Mouse (Mus musculus) layer of hippocampus, postnatal 25 days (tissue): ENCODE results near the gene Rhbdf1. TPM values are rescaled to one million over a fixed set of nuclear protein-coding genes. Genes with fewer than 3 reads are reported as not detected.
A peak's percentile ranks its signal among the peaks of the same experiment; 100 is the strongest.
"Not testable (repeated sequence)": the region's sequence is repeated elsewhere in the genome, so short reads cannot be mapped to it uniquely, and the experiment has no call there.

Experiments used
- DNase-seq, 2 experiments: peaks; one replicate each; pipeline ENCODE4 v3.0.0; 2022; ENCODE audit warnings: mixed read lengths in 2 of 2, low spot score in 1 of 2; ENCODE audit errors: extremely low spot score in 1 of 2
- total RNA-seq, 2 experiments: library from RNA; stranded (reverse); gene quantifications; 2 replicates each; pipeline ENCODE4 v1.2.3; 2021

The Rhbdf1 gene
- total RNA-seq, 2 experiments from 2014 or later: 14.0 to 18.3 TPM

GRCm38 (mm10) chr11:32222570-32223194 is 582 bp upstream of the Rhbdf1 start:
- no peak for DNase-seq

DNA sequence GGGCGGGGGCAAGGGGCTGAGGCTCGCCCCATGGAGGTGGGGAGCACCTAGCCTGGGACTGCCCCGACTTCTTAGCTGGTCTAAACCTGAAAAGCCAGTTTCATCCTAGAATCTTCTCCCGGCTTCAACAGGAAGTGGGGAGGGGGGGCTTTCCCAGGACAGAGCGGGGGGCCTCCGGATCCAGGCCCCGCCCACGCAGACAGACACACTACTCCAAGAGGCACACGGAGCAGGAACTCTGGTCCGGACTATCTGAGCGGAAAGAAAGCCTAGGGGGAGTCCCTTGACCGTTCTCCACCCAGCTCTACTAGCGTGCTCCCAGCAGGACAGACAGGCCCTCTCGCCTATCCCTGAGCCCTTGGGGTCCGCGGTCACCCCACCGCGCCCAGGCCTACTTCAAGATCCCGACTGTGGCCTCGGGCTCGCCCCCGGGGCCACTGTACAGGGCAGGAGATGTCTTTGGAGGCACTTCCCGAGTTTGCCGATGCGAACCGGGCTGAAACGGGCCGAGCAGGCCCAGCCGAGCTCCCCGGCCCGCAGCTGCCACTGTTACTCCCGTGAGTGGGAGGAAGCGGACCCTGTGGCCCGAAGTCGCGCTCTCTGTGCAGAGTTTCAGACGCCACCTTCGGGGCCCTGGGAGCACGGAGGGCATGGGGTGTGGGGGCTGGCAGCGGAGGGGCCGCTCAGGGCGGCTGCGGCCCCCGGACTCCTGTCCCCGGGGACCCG is 712 bp downstream of the Rhbdf1 start:
- DNase-seq: no peak

DNA sequence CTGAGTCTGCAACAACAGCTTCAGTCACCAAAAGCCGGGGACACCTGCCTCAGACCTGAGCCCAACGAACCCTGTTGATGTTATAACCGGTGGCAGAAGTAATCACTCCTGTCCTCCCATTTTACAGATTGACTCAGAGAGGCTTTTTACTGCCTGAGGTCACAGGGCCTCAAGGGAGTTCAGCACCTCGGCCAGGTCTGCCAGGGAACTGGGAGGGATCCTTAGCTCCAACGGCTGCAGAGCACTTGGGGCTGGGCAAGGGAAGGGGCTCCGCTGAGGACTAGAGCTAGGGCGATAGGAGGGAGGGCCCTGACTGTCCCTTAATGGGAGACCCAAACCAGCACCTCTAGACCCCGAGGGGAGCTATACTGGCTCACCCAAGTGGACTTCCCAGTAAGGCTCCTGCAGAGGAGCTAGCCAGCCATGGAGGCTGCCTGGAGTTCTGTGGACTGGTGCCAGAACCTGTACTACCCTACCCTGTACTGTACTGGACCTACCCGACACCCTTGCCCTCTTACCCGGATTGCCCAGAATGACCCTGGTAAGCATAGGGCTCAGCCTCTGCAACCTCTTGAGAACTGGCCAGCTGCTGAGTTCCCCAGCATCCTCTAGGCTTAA is 1.4 kb downstream of the Rhbdf1 start:
- DNase-seq: no peak

DNA sequence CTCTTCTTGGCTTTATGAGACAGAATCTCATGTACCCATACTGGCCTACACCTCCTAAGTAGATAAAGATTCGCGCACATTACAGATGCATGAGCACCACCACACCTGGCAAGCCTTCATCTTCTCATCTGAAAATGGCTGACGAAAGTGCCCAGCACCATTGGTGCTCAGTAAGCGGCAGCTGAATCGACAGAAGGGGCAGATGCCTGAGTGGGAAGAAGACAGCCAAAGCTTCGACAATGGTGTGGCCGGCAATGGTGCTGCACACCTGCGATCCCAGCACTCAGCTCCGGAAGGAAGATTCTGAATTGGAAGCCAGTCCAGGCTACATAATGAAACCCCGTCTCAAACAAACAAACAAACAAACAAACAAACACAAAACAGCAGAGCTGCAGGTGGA is 2.8 kb downstream of the Rhbdf1 start:
- DNase-seq: peak in 1 of 2 experiments; percentile 37

DNA sequence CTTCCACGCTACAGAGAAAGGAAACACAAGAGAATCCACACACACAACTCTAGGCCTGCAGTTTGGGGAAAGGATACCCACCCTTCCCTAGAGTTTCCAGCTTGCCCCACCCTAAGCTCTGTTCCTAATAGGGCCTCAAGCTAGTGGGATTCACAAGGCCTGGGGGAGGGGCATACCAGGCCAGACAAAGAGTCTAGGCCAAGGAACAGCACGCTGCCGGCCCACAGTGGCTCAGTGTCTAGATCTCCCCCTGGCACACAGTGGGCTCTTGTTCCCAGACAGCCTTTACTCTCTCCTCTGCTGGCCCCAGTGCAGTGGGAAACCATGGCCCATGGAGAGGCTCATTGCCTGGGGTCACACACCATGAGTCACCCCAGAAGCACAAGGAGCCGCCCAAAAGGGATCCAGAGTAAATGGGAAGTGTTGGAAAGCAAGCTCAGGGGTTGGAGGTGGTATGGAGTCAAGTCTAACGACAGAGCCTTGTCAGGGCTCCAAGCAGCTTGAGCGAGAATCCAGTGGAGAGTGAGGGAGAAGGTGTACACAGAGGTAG is 3.5 kb downstream of the Rhbdf1 start:
- no peak for DNase-seq

DNA sequence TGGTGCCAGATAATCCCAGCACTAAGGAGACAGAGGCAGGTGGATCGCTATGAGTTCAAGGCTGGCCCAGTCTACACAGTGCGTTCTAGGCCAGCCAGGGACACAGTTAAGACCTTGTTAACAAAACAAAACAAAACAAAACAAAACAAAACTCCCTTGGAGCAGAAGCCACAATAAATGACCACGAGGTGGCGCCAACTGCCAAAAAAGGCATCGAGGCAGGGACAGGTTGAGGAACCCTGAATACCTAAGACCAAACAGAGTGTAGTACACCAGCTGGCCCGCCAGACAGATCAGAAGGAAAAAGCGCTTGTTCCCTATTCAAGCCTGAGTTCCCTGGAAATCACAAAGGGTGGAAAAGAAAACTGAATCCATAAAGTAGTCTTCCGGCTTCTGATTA is 5.2 kb downstream of the Rhbdf1 start:
- DNase-seq: peak in 1 of 2 experiments; percentile 85

DNA sequence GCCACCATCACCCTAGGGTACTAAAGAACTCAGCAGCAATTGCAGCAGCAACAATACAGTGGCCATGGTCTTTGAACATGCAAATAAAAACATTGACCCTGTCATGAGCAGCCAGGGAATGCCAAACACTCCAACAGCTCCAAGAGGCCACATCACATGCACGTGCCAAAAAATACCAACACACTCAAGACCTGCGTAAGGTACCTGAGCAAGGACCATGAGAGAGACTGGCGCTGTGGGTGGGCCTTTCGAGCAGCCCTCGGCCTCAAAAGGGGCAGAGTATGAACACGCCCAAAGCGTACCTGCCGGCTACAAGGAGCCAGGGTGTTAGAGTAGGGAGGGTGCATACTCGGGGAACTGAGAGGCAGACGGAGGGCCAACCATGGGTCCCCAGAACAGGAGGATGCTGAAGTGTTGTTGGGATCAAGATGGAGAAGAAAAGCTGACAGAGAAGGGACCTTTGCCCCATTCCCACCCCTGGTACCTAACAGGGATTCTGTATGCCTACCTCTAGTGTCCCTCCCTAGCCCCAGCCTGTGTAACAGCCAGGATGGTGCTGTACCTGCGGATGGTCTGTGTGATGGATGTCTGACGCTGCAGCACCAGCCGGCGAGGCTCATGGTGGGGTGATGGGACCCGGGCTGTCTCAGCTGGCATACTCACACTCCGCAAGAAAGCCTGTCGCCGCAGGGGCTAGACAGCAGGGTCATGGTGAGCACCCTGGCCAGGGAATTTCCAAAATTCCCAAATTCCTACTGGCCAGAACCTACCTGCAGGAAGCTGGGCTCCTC is 6.5 kb downstream of the Rhbdf1 start:
- DNase-seq: no peak

DNA sequence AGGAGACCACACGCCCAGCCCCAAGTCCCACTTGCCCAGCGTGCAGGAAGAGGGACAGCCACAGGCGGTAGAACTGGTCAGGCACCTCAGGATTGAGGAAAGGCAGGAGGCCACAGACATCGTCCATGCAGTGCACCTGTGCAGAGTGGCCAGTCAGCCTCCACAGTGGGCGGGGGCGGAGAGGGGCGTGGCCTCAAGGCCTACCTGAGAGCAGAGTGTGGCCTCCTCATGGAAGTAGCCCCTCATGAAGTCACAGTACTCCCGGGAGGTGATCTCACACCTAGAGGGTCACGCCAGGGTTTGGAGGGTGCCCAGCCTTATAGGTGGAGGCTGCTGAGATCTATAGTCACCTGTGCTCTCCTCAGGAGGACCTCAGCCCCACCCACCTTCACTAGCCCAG is 11.5 kb downstream of the Rhbdf1 start:
- DNase-seq: no peak

- DNase-seq: peak; percentile 78 to 90
Observed at GRCm38 (mm10) chr11:32205058-32205873, 16.8 kb downstream of the Rhbdf1 start, which contains the start of gene Snrnp25. TSS of gene Snrnp25 (plus strand) at chr11:32205415.

DNA sequence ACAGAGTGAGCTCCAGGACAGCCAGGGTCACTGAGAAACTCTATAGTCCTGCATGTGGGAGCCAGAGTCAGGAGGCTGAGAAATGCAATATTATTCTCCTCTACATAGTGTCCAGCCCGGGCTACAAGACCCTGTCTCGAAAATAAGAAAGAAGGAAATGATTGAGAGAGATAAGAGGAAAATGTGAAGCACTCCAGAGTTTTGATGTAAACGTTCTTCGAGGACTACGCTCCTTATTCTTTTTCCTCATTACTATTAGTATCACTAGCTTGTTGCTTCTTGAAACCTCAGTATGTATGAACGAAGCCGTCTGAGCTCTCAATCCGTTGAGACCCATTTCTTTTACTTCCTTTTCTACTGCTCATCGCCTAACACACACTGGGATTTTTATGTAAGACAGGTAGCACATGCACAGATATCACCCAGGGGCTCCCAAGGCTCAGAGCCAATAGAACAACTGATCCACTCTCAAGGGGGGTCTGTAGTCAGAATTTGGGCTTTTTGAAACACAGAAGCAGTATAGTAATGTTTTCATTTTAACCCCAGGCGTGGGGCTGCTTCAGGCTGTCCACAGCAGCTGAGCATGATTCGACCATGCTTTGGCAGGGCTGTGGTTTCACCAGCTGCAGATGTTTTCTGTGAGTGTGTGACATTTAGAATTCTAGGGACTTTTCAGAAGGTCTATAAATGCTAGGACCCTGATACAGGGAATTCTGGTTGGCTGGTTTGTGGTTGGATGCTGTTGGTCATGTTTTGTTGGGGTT is 20.0 kb downstream of the Rhbdf1 start:
- no peak for DNase-seq

- DNase-seq: not testable (repeated sequence)
Observed at GRCm38 (mm10) chr11:32200992-32201391, 21.1 kb downstream of the Rhbdf1 start.

DNA sequence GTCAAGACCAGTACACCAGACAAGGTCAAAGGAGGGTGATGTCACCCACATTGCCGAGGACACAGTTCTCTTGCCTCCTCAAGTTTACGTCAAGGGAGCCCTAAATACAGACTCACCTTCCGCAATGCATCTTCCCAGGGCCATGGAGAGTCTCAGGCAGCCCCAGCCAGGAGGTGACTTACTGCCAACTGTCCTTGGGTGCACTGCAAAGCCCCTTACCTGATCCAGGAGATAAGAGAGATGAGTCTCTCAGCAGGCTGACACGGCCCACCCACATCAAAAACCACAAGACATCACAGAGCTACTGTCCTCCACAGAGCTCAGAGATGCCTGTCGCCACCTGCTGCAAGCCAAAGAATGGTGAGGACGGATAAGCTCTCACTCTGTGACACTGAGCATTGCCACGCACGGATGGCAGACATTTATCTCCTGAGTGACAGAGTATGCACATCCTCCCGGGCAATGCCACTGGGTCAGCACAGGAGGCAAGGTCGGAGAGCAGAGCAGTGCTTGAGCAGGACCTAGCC is 22.0 kb downstream of the Rhbdf1 start, which contains the start of gene Il9r:
Il9r (minus strand) TSS at position 205 of the 527 bp plus-strand sequence.
- no peak for DNase-seq

DNA sequence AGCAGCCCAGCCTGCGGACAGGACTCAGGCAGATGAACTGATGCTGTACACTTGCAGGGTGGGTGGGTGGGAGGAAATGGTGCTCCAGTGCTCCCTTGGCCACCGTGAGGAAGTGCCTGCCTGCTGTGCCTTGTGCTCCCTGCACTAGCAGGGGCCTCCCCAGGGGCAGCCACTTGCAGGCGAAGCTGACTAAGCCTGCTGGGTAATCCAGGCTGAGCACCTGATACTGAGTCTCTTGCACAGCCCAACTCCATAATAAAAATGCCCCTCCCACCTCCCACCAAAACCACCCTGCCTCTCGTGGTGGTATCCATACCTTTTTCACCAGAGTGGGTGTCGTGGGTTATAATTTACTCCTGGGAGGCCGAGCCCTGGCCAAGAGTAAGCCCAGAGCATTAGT is 22.9 kb downstream of the Rhbdf1 start:
- DNase-seq: no peak

DNA sequence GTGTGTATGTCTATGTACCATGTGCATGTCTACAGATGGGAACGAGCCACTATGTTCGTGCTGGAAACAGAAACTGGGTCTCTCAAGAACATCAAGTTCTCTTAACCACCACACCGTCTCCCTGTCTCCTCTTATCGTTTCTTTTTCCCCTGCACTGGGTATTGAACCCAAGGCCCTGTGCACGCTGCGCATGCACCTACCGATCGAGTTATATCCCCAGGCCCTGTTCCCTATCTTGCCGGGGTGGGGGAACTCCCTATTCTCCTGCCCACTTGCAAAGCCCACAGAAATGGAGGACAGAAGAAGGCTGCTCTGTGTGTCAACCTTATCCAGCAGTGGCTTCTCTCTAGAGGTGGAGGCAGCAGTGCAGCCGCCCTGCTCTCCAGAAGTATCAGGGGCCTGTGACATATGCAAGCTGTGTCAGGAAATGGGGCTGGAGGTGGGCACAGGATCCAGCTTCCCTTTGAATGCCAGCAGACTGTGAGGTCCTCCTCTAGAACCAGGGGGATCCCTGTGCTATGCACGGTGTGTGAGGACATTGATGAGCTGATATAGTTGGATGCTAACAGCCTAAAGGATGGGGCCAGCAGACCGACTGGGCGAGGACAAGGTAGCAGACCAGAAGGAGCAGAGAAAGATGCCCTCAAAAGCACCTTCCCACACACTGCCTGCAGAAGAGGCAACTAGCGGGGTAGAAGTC is 23.7 kb downstream of the Rhbdf1 start:
- no peak for DNase-seq

GRCm38 (mm10) chr11:32197766-32198165 is 24.3 kb downstream of the Rhbdf1 start:
- DNase-seq: no peak

DNA sequence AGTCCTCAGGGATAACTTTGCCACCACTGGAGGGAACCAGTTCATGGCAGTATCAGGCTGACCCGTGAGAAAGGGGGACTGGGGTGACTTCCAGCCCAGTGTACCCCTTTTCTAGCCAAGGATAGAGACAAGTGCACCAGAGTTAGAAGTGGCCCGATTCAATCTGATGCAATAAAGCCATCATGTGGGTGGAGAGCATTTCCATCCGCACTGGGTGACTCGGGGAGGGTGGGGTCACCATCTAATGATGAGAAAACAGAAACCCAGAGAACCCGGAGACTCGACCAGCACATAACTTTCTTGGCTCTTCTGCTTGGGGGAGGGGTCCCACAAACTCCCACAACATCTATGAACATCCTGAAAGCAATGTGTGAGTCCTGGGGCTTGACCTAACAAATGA is 25.4 kb downstream of the Rhbdf1 start:
- no peak for DNase-seq

DNA sequence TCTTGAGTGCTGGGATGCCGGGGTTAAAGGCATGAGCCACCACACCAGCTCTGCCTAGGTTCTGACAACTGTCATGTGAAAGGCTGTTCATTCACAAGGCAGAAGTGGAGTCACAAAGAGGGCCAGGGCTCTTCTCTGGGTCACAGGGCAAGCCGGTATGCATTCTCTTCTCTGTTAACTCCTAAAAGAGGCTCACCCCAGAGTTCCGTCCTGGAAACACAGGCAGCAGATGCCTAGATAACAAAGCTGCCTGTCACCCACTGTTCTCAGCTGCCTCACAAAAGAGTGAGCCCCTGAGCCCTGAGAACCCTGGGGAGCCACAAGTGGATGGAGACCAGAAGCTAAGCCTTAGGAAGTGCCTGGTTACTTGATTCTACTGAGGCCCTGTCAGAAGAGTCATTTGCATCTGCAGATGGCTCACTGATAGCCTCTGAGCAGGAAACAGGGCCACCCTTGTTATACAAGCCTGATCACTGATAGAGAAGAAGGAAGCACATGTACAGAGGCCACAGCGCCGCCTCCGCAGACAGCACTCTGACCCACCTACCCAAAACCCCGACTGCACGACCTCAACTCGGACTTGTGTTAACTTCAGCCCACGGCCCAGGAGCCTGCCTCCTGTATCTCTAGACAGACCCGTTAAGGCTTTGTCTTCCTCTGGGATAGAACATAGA is 26.1 kb downstream of the Rhbdf1 start:
- DNase-seq: no peak

DNA sequence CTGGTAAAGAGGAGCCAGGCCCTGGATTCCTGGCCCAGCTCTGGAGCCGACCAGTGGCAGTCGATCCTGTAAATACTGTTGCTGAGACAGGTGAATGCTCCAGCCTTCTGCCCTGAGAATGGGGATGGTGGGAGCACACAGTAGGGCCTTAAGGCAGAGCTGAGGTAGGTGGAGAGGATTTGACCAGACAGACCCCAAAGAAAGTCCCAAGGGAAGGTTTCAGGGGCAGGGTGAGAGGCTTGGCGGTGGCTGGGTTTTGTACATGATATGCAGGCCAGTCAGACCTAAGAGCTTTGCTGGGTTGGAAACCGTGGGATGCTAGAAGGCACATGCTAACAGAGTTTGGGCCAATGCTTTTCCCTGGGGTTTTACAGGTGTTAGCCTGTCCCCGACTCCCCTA is 27.5 kb downstream of the Rhbdf1 start:
- DNase-seq: no peak
